Mouse (Mus musculus) splenic B cell, adult 2 months (primary cell): ENCODE measurements around the gene Pex14.

Experiments used
- DNase-seq: peaks from one replicate; pipeline ENCODE4 v3.0.0-alpha.2; 2011; ENCODE audit warnings: low read depth, low spot score
- H3K27me3 ChIP-seq: 2 replicates; pipeline ENCODE4 v1.6.1; 2012; ENCODE audit warnings: mild to moderate bottlenecking, low read length, moderate library complexity, mixed read lengths; ENCODE audit not compliant: control insufficient read depth, poor library complexity, insufficient read depth, severe bottlenecking
- H3K36me3 ChIP-seq: 2 replicates; pipeline ENCODE4 v1.6.1; 2012; ENCODE audit warnings: mild to moderate bottlenecking, low read length, moderate library complexity, mixed read lengths; ENCODE audit not compliant: control insufficient read depth, poor library complexity, insufficient read depth, severe bottlenecking

Pex14 gene

DNA sequence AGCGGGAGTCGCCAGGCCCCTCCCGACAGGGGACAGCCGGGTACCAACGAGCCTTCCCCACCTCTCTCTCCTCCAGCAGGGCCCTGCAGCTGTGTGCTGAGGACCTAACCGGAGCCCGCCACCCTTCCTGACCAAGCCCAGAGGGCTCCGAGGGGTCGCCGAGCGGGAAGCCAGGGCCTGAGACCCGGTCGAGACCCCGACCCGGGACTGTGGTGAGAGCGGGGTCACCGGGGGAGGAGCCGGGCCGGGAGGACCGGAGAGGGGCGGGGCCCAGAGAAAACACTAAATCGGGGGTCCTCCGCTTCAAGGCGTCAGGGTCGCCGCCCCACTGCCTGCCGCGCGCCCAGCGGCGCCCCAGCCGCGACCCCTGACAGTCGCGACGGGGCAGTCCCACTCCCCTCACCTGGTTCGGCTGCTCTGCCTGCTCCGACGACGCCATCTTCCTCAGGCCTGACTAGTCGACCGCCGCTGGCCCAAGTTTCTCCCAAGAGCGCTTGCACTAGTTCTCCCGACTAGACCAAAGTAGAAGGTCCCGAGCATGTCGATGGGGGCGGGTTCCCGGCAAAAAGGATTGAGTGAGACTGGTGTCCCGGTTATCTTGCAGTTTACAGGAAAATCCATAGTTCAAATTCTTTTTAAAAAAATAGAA, at the start of gene Pex14:
Pex14 (minus strand) TSS at position 508 of the 649 bp plus-strand sequence.
- DNase-seq: peak; percentile 87
- H3K36me3 ChIP-seq: no peaks in the 10 kb centered on the region

GRCm38 (mm10) chr4:149149196-149149595, 49.5 kb upstream of the Pex14 start:
- H3K27me3 ChIP-seq: no peaks in the 10 kb centered on the region
- DNase-seq: no peak

More for the DNA sequence above, at the start of gene Pex14:
- no peaks in the 10 kb centered on the region for H3K27me3 ChIP-seq

DNA sequence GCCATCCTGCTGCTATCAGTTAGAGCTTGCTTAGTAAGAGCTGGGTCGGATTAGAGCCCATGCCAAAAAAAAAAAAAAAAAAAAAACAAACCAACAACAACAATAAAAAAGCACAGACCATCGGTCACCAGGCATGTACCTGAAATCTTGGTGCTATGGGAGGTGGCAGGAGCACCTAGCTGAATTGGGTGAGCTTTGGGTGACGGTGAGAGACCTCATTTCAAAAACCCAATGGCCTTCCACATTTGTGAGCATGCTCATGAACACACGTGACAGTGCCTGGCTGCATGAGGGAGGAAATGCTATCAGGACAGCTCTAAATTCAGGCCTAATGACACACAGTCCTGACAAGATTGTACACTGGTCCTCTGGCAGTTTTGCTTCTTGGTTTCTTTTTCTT, 48.4 kb upstream of the Pex14 start:
- no peak for DNase-seq
- Histone ChIP-seq H3K27me3 (no peaks in the 10 kb centered on the region), H3K36me3 (peaks cover 6% of the 10 kb centered on the region; the same call in 1 of the 2 replicates)

More at GRCm38 (mm10) chr4:149149196-149149595, 49.5 kb upstream of the Pex14 start:
- peaks cover 6% of the 10 kb centered on the region; the same call in 1 of the 2 replicates for H3K36me3 ChIP-seq

GRCm38 (mm10) chr4:149147528-149147927, 47.9 kb upstream of the Pex14 start:
- DNase-seq: no peak
- Histone ChIP-seq H3K36me3 (peaks cover 6% of the 10 kb centered on the region; the same call in 1 of the 2 replicates), H3K27me3 (no peaks in the 10 kb centered on the region)

GRCm38 (mm10) chr4:149145151-149145550, 45.5 kb upstream of the Pex14 start:
- no peaks in the 10 kb centered on the region for H3K27me3 ChIP-seq
- DNase-seq: no peak
- no peaks in the 10 kb centered on the region for H3K36me3 ChIP-seq

DNA sequence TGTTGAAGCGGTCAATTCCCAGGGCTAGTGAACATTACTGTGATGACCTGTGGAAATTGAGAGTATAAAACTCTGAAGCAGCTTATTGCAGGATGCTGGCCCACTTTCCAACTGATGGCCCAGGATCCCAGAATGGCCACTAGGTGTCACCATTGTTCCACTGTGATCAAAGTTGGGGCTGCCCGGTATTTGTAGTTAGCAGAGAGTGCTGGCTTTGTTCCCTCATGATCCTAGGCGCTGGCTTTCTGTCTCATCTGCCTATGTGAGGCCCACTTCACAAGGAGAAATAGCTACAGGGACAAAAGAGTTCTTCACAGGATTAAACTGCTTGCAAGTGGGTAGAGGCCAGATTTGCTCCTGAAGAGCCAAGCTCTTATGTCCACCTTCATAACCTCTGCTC, 44.8 kb upstream of the Pex14 start:
- H3K27me3 ChIP-seq: no peaks in the 10 kb centered on the region

GRCm38 (mm10) chr4:149143594-149143993, 43.9 kb upstream of the Pex14 start:
- H3K36me3 ChIP-seq: no peaks in the 10 kb centered on the region
- H3K27me3 ChIP-seq: no peaks in the 10 kb centered on the region
- no peak for DNase-seq

More for the DNA sequence above, 44.8 kb upstream of the Pex14 start:
- peak; percentile 89 for DNase-seq
- H3K36me3 ChIP-seq: no peaks in the 10 kb centered on the region

DNA sequence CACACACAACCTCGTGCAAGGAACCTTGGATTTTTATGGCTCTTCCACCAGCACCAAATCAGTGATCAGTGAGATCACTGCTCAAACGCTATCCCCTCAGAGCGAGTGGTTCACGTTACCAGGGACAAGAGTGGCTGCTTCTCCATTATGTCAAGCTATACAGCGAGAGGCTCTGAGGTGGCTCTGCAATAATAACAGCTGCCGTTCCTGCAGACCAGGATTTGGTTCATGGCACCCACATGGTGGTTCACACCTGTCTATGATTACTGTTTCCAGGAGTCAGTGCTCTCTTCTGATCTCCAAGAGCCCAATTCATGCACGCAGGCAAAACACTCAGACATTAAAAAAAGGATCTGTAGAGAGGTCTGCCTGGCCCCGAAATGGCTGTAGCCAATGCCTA, 38.8 kb upstream of the Pex14 start:
- DNase-seq: no peak
- 0 out of 2 replicates have a peak, but pooled peaks cover 1% of the 10 kb centered on the region for H3K27me3 ChIP-seq
- no peaks in the 10 kb centered on the region for H3K36me3 ChIP-seq

DNA sequence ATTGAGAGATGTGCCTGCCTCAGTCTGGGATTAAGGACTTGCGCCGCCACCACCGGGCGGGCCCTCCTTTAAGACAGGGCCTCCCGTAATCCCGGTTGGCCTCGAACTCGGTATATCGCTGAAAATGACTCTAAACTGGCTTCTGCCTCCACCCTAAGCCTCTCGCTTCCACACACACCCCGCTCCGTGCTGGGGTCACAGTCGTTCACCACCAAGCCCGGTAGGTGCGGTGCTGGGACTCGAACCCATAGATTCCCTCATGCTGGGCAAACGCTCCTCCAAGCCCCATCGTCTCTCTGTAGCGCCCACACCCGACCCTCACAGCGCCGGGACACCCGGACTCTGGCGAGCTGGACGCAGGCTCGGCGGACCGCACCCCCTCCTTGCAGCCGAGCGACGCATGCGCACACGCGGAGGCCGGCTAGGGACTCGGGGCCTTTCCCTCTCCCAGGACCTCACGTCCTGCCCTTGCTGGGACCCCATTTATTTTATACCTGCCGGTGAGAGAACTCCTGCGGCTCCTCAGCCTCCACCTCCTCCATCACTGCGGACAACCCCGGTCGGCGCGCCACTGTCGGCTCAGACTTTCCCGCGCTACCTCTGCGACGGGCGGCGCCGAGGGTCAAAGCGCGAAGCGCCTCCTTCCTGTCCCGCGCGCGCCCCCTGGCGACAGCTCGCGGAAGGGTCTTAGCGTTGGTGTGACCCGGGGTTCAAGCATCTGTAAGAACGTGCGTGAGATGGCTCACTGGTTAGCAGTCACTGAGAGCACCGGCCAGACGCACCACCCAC, 37.5 kb upstream of the Pex14 start, which contains the start of gene Cenps:
Cenps (minus strand) TSS at position 648 of the 789 bp plus-strand sequence.
- DNase-seq: peak; percentile 93
- 0 out of 2 replicates have a peak, but pooled peaks cover 1% of the 10 kb centered on the region for H3K27me3 ChIP-seq

GRCm38 (mm10) chr4:149136116-149136850, 36.6 kb upstream of the Pex14 start:
- no peaks in the 10 kb centered on the region for H3K36me3 ChIP-seq
- 0 out of 2 replicates have a peak, but pooled peaks cover 1% of the 10 kb centered on the region for H3K27me3 ChIP-seq
- no peak for DNase-seq

More for the DNA sequence above, 37.5 kb upstream of the Pex14 start, which contains the start of gene Cenps:
- no peaks in the 10 kb centered on the region for H3K36me3 ChIP-seq

GRCm38 (mm10) chr4:149133395-149133794, 33.7 kb upstream of the Pex14 start:
- 0 out of 2 replicates have a peak, but pooled peaks cover 1% of the 10 kb centered on the region for H3K27me3 ChIP-seq
- no peak for DNase-seq
- H3K36me3 ChIP-seq: no peaks in the 10 kb centered on the region

DNA sequence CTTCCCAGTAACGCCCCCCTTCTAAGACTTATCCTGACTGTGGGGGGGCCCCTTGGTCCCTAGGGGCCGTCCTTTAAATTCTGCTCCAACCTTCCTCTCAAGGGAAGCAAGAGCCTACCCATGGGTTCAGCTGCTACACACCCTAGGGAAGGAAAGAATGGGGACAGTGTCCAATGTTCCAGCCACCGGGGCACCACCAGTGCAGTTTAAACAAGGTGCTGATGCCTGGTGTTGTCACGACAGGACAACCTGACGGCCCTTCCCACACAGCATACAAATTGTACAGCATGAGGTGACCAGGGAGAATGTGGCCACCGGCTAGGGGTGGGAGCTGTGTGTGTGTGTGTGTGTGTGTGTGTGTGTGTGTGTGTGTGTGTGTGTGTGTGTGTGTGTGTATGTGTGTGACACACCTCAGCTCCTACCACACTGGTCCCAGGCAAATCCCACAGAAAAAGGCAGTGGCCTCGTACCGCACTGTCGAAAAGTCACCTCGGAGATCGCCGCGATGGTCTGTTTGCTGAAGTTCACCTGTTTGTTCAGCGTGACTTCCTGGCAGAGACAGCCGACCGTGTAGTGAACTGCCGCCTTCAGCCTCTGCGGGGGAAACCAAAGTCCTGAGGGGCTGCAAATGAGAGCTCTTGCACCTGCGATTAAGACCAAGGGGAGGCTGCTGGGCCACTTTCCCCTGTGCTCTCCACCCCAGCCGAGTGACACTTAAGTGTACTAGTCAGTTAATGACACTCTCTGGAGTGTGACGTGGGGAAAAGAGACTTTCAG, 32.3 kb upstream of the Pex14 start:
- peak; percentile 73 for DNase-seq
- 0 out of 2 replicates have a peak, but pooled peaks cover 1% of the 10 kb centered on the region for H3K27me3 ChIP-seq
- H3K36me3 ChIP-seq: no peaks in the 10 kb centered on the region

DNA sequence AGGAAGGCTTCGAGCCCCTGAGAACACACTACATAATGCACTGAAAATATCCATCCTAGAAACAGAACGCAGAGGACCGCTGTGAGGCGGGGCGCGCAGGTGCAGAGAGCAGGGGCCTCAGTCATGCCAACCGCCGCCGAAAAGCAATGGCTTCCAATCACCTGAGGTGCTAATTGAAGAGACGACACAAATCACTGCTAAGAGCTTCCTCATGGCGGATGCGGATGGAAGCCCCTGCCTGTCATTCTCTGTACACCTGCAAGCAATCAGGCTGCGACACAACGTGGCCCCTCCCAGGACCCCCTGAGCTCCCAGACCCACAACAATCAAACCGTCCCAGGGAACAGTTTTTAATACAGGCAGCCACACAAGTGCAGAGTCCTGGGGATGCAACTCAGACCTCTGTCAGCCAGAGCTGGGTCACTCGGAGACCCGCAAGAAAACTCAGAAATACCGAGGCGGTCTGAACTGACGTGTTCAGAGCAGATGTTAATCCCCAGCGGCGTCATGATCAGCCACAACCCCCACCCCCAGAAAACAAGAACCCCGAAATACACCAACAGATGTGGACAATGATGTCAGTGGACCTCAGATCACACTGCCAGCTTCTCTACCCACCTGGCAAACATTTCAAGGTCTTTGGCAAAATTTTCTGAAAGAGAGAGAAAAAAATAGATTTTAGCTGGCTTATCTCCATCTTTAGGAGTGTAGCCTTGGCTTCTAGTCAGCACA, 31.5 kb upstream of the Pex14 start:
- DNase-seq: peak; percentile 40
- no peaks in the 10 kb centered on the region for H3K27me3 ChIP-seq
- H3K36me3 ChIP-seq: no peaks in the 10 kb centered on the region
